Mouse (Mus musculus): Measurements from ENCODE around the gene Rai1.

DNA sequence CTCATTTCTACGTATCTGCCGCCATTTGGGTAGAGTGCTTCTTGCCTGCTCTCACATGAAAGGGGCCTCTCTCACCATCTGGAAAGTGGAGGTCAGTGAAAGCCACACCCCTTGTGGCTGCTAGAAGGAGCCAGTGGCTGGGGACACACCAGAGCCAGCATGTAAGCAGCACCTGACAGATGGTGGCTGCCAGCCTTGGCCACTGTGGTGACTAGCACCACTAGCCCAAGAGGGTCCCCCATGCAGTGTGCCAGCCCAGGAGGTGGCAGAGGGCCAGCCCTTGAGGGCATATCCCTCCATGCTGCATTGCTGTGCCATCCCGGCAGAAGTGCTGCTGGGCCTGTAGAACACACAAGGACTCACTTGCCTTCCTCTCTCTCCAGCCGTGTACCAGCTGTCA lies 88.7 kb downstream of the Rai1 start:
- TF ChIP-seq CTCF (IDR thresholded peaks at IDR 0.05; ENCODE audit: control insufficient read depth, insufficient read depth, insufficient read length) (no peak), MAX (IDR thresholded peaks at IDR 0.05) (no peak), USF1 (IDR thresholded peaks at IDR 0.05; ENCODE audit: low read depth) (no peak), MYOD1 (IDR thresholded peaks at IDR 0.05; ENCODE audit: control insufficient read depth, insufficient read length, low read depth) (no peak)
